Mouse (Mus musculus) v-Abl transformed pro-B cells (cell line): Measurements from ENCODE around the gene Insm1.

Experiments used
- in situ Hi-C, 2 experiments: fragments of 400-800 bp; cut with MboI; formaldehyde crosslinking; loops; one replicate each; pipeline ENCODE4 v1.15.1; 2025; ENCODE audit not compliant: unreplicated experiment in 2 of 2

The Insm1 gene

GRCm38 (mm10) chr2:146222279-146223175 lies 806 bp downstream of the Insm1 start:
- in situ Hi-C loops: loop anchor here in 1 of 2 experiments (10.0 kb wide), 2 partner anchors 82 to 162 kb away; no protein-coding TSS in a partner anchor

GRCm38 (mm10) chr2:146223176-146223905 lies 1.6 kb downstream of the Insm1 start:
- in situ Hi-C loops: loop anchor here in 1 of 2 experiments (10.0 kb wide), 2 partner anchors 81 to 161 kb away; no protein-coding TSS in a partner anchor

DNA sequence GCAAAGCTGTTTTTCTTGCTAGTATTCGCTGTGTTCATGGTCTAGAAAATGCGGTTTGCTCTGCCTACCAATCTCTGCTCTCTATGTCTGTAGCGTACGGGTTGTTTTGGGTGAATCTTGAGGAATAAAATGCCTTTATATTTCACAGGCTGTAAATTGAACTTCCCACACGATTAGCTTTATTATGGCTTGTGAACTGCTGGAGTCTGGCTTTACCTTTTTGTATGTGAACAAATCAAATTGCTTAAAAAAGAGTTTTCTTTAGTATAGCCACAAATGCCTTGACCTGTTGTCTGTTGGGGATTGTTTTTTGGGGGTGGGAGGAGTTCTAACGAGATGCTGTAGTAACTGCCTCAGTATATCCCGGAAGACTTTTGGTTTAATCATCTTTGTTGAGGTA lies 2.4 kb downstream of the Insm1 start:
- in situ Hi-C loops: loop anchor here in 1 of 2 experiments (10.0 kb wide), 2 partner anchors 81 to 161 kb away; no protein-coding TSS in a partner anchor

- in situ Hi-C loops: loop anchor here (5.0 to 10.0 kb wide), 3 partner anchors 79 to 159 kb away; no protein-coding TSS in a partner anchor
These were observed 4.1 kb downstream of the Insm1 start for GRCm38 (mm10) chr2:146225818-146226217.

- in situ Hi-C loops: loop anchor here (5.0 to 10.0 kb wide), 3 partner anchors 78 to 158 kb away; no protein-coding TSS in a partner anchor
These were observed 4.8 kb downstream of the Insm1 start for GRCm38 (mm10) chr2:146226484-146226883.

DNA sequence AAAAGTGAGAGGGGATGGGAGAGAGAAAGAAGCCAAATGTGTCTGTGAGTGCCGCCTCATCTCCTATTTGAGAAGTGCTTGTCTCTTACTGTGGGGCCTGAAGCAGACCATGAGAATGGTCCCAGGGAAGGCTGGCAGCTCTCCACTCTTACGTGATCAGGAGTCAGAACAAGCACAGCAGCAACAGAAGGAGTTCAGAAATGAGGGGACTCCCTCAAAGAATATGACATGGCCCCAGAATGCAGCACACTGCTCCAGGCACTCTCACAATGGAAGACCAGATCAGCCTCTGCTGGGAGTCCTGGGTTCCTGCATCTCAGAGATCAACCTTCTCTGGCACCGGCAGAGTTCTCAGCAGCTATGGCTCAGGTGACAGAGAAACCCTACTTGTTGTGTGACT lies 5.9 kb downstream of the Insm1 start:
- in situ Hi-C loops: loop anchor here (5.0 to 10.0 kb wide), 3 partner anchors 77 to 157 kb away; no protein-coding TSS in a partner anchor

DNA sequence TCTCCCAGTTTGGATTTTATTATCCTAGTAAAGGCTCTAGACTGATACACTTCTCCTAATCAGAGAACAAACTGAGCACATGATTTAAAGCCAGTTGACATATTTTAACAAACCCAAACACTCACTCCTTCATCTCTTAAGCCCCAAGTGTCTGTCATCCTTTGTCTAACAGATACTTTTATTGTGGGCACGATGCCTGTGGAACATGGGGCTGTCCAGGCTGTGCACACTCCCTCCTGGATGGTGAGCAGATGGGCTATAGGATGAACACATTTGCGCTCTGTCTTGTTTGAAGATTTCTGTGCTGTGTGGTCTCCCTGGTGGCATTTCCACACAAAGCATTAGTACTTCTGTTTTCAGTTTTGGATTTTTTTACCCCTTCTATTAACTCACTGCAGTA lies 6.7 kb downstream of the Insm1 start:
- in situ Hi-C loops: loop anchor here (5.0 to 10.0 kb wide), 3 partner anchors 76 to 156 kb away; no protein-coding TSS in a partner anchor

GRCm38 (mm10) chr2:146231485-146231884 lies 9.8 kb downstream of the Insm1 start:
- in situ Hi-C loops: no loop called here

DNA sequence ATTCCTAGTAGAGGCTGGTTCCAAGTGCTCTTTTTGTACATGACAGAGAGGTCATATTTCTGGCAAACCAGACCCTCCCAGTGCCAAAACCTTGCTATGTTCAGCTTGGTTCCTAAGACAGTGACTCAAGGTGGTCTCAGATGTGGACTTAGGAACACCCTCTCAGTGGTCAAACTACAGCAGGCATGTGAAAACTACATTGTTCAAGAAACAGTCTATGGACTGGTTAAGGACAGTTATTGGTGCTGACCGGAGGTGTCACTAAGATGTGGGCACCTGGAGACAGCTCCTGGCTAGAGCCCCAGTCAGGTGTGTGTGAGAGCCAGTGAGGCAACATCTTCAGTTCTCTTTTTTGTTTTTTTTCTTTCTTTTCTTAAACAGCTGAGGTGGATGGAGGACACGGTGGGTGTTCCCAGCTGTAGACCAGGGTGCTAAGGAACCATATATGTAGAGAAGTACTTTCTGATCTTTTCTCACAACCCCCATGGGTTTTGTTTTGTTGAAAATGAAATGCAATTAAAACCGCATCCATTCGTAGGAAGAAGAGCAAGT lies 17.6 kb downstream of the Insm1 start:
- in situ Hi-C loops: no loop called here

- in situ Hi-C loops: no loop called here
These were observed 22.3 kb downstream of the Insm1 start for GRCm38 (mm10) chr2:146244049-146244448.

- in situ Hi-C loops: no loop called here
These were observed 23.7 kb downstream of the Insm1 start for GRCm38 (mm10) chr2:146245401-146245800.

GRCm38 (mm10) chr2:146246409-146247075 lies 24.8 kb downstream of the Insm1 start:
- in situ Hi-C loops: no loop called here

GRCm38 (mm10) chr2:146247576-146247975 lies 25.9 kb downstream of the Insm1 start:
- in situ Hi-C loops: no loop called here

- in situ Hi-C loops: no loop called here
These were observed 27.3 kb downstream of the Insm1 start for GRCm38 (mm10) chr2:146249033-146249432.

GRCm38 (mm10) chr2:146250236-146250904 lies 28.6 kb downstream of the Insm1 start:
- in situ Hi-C loops: no loop called here

GRCm38 (mm10) chr2:146254387-146254786 lies 32.7 kb downstream of the Insm1 start:
- in situ Hi-C loops: no loop called here

- in situ Hi-C loops: loop anchor here (5.0 kb wide), 1 partner anchor 298 kb away; no protein-coding TSS in a partner anchor
These were observed 33.9 kb downstream of the Insm1 start for GRCm38 (mm10) chr2:146255636-146256035.

GRCm38 (mm10) chr2:146256321-146256875 lies 34.7 kb downstream of the Insm1 start:
- in situ Hi-C loops: loop anchor here (5.0 kb wide), 1 partner anchor 299 kb away; no protein-coding TSS in a partner anchor

- in situ Hi-C loops: loop anchor here (5.0 kb wide), 1 partner anchor 300 kb away; no protein-coding TSS in a partner anchor
These were observed 35.3 kb downstream of the Insm1 start for GRCm38 (mm10) chr2:146257037-146257436.
